Mouse (Mus musculus) sigmoid colon, adult 10 weeks (tissue): ENCODE results near the gene Fbxw10. TPM values are rescaled to one million over a fixed set of nuclear protein-coding genes. Genes with fewer than 3 reads are reported as not detected.

ENCODE experiments used
- polyA plus RNA-seq: library from polyadenylated mRNA; stranded (reverse); fragments of 350-450 nt; fragmentation: Illumina TruSeq; extraction: RNeasy Lipid Tissue Mini Kit (QIAGEN cat#74804); gene quantifications from one replicate; pipeline ENCODE4 v1.2.3, GENCODE M21; 2014; ENCODE audit warnings: low read depth, low replicate concordance

Fbxw10 gene
- 2.4 TPM for polyA plus RNA-seq

DNA sequence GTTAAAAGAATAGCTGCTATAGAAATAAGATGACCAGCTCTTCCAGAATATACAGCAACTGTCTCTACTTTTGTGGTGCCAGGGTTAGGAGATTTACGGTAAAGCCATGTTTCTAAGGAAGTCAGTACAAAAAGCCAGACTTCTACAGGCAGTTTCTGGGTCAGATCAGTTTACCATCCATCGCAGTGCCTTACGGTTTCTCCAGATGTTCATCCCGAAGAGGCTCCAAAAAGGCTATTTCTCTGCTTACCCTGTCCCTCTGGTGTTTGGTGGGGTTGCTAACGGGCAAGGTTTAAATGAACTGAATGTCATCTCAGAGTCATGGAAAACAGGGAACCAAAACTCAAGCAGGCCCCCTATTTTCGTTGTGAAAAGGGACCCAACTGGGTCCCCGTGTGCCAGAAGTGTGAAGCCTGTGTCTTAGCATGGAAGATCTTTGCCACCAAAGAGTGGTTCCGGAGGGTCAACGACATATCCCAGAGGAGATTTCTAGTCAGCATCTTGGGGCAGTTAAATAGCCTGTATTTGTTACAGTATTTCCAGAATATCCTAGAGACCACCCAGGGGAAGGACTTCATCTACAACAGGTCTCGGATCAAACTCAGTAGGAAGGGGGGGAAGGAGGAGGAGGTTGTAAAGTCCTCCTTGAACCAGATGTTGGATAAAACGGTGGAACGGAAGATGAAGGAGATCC lies at the start of gene Fbxw10:
Gene Fbxw10 (plus strand): TSS at position 109 of the 694 bp plus-strand sequence.

DNA sequence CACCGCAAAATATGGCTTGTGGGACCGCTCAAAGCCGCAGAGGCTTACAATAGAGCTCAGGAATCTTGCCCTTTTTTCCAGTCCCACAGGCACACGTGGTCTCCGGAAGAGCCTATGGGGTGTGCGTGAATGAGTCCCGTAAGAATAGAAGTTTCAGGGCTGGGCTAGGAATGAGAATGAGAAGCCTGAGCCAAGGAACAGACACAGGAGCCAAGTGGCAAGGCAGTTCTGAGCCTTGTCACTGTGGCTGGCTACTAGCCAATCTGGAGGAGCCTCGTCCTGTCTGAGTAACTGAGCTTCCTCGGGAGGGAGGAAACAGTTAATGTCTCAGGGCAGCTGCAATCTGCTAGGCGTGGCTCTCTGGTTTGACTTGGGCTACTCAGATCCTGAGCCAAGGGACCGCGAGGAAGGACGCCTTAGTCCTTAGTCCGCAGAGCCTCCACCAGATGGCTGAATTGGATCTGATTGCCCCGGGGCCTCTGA lies 26.8 kb upstream of the Fbxw10 start, which contains the start of gene Trim16:
Gene Trim16 (plus strand): TSS at position 173 of the 483 bp plus-strand sequence.

DNA sequence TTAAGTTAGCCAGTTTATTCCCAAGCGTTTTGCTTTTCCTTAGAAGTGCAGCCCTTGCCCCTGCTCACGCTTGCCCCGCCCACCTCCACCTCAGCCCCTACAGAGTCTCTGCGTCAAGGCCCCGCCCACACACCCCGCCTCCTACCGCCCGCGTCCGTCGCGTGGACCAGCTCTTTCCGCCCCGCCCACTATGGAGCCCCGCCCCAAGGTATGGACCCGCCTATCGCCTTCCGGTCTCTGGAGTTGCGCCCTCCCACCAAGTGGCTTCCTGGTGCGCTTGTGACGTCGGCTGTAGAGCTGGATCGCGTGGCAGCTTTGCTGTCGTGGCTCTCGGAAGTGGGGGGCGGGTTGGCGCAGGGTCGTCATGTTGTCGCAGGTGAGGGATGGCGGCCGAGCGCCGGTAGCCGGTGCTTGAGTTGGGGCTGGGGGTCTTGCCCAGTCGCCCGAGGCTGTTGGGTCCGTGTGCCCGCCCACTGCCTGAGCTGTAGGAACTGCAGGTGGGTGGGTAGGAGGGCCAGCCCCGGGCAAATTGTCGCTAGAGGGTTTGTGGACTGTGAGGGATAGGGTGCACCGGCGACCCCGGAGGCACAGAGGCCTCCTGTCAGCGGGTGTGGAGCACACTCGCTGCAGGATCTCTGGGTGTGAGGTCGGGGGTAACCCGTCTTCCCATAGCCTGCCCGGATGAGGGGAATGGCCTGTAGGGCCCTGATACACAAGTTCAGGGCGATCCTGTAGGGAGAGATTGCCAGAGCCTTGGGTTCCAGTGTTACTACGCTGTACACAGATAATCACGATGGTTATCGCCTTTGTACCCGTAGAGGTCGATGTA lies 32.6 kb downstream of the Fbxw10 start, which contains the start of gene Tvp23b:
Gene Tvp23b (plus strand): TSS at position 236 of the 829 bp plus-strand sequence.

Other genes starting within 250 kb of the Fbxw10 start
- gene Lrrc75a, start 198.5 kb upstream of the Fbxw10 start, polyA plus RNA-seq = 31.1 TPM
- 27.4 TPM for gene Mmgt2, start 198.4 kb upstream of the Fbxw10 start, polyA plus RNA-seq
- gene Zfp287, start 115.2 kb upstream of the Fbxw10 start, polyA plus RNA-seq = 5.0 TPM
- not detected for gene Gm10428, start 94.0 kb upstream of the Fbxw10 start, polyA plus RNA-seq
- 2.6 TPM for gene Zfp286, start 57.6 kb upstream of the Fbxw10 start, polyA plus RNA-seq
- gene Trim16, start 26.8 kb upstream of the Fbxw10 start, polyA plus RNA-seq = 81.2 TPM
- 178 TPM for gene Tvp23b, start 32.4 kb downstream of the Fbxw10 start, polyA plus RNA-seq
- gene Cdrt4, start 104.1 kb downstream of the Fbxw10 start, polyA plus RNA-seq = not detected
- gene Tekt3, start 214.6 kb downstream of the Fbxw10 start, polyA plus RNA-seq = not detected